Mouse (Mus musculus): ENCODE results near the gene Otop2. TPM values are rescaled to one million over a fixed set of nuclear protein-coding genes. Genes with fewer than 3 reads are reported as not detected.

Gene Otop2
- total RNA-seq, 1 experiment from 2014 or later, result not detected

Other genes with a start within 250 kb of the Otop2 start
- 0.30 and 0.63 TPM in 2 replicates for gene Cd300e, start 245.0 kb upstream of the Otop2 start, total RNA-seq (2021)
- 1.9 and 3.3 TPM in 2 replicates for gene Rab37, start 215.7 kb upstream of the Otop2 start, total RNA-seq (2021)
- gene Cd300lf, start 173.2 kb upstream of the Otop2 start, total RNA-seq (2021), result 0.52 and 1.4 TPM in 2 replicates
- gene Slc9a3r1, start 143.8 kb upstream of the Otop2 start, total RNA-seq (2021), result 23.0 and 24.3 TPM in 2 replicates
- gene Tmem104, start 119.7 kb upstream of the Otop2 start, total RNA-seq (2021), result 9.0 and 15.7 TPM in 2 replicates
- gene Nat9, start 119.3 kb upstream of the Otop2 start, total RNA-seq (2021), result 26.4 and 30.6 TPM in 2 replicates
- 0.90 and 0.96 TPM in 2 replicates for gene Grin2c, start 39.9 kb upstream of the Otop2 start, total RNA-seq (2021)
- 592 and 605 TPM in 2 replicates for gene Fdxr, start 30.1 kb upstream of the Otop2 start, total RNA-seq (2021)
- 18.4 and 21.2 TPM in 2 replicates for gene Fads6, start 9.5 kb upstream of the Otop2 start, total RNA-seq (2021)
- 0.33 and 0.38 TPM in 2 replicates for gene Ush1g, start 14.9 kb downstream of the Otop2 start, total RNA-seq (2021)
- not detected in 2 replicates for gene Otop3, start 27.6 kb downstream of the Otop2 start, total RNA-seq (2021)
- gene Hid1, start 60.6 kb downstream of the Otop2 start, total RNA-seq (2021), result 20.3 and 27.4 TPM in 2 replicates
- 61.5 and 66.2 TPM in 2 replicates for gene Cdr2l, start 74.8 kb downstream of the Otop2 start, total RNA-seq (2021)
- 136 and 146 TPM in 2 replicates for gene Mrpl58, start 96.6 kb downstream of the Otop2 start, total RNA-seq (2021)
- gene Atp5h, start 112.8 kb downstream of the Otop2 start, total RNA-seq (2021), result 857 and 919 TPM in 2 replicates
- gene Kctd2, start 113.0 kb downstream of the Otop2 start, total RNA-seq (2021), result 39.1 and 45.2 TPM in 2 replicates
- not detected in 2 replicates for gene Trim80, start 133.4 kb downstream of the Otop2 start, total RNA-seq (2021)
- gene Slc16a5, start 155.3 kb downstream of the Otop2 start, total RNA-seq (2021), result 1.2 and 1.3 TPM in 2 replicates
- 6.9 and 9.1 TPM in 2 replicates for gene Armc7, start 168.5 kb downstream of the Otop2 start, total RNA-seq (2021)
- 73.8 and 89.8 TPM in 2 replicates for gene Nt5c, start 184.7 kb downstream of the Otop2 start, total RNA-seq (2021)
- 99.8 and 101 TPM in 2 replicates for gene Jpt1, start 207.2 kb downstream of the Otop2 start, total RNA-seq (2021)
- gene Sumo2, start 229.1 kb downstream of the Otop2 start, total RNA-seq (2021), result 262 and 272 TPM in 2 replicates